Mouse (Mus musculus) liver, embryonic 12.5 days (tissue): ENCODE data around the gene Olfr545. TPM values are rescaled to one million over a fixed set of nuclear protein-coding genes. Genes with fewer than 3 reads are reported as not detected.

Source experiments
- polyA plus RNA-seq: library from polyadenylated mRNA; unstranded; fragments of >200 nt; fragmentation: Nextera tagmentation; extraction: Ambion mirVana; gene quantifications from 2 replicates; pipeline ENCODE4 v1.2.1, GENCODE M21; 2016

Gene Olfr545
- polyA plus RNA-seq, 1 experiment from 2014 or later, result not detected

Other genes starting within 250 kb of the Olfr545 start
- 61.3 and 63.3 TPM in 2 replicates for gene Rhog, start 243.5 kb downstream of the Olfr545 start, polyA plus RNA-seq
- 19.5 and 19.9 TPM in 2 replicates for gene Stim1, start 231.8 kb downstream of the Olfr545 start, polyA plus RNA-seq
- gene Rrm1, start 57.9 kb downstream of the Olfr545 start, polyA plus RNA-seq, result 254 and 266 TPM in 2 replicates
- gene Olfr543, start 17.9 kb downstream of the Olfr545 start, polyA plus RNA-seq, result 0.33 and 0.41 TPM in 2 replicates
- 0.04 and 0.19 TPM in 2 replicates for gene Olfr544, start 11.3 kb downstream of the Olfr545 start, polyA plus RNA-seq
- gene Olfr547, start 35.2 kb upstream of the Olfr545 start, polyA plus RNA-seq, result not detected in 2 replicates
- not detected in 2 replicates for gene Olfr548-ps1, start 41.3 kb upstream of the Olfr545 start, polyA plus RNA-seq
- not detected in 2 replicates for gene Olfr549, start 50.3 kb upstream of the Olfr545 start, polyA plus RNA-seq
- gene Trim21, start 65.9 kb upstream of the Olfr545 start, polyA plus RNA-seq, result 0.49 and 0.62 TPM in 2 replicates
- gene Olfr550, start 71.9 kb upstream of the Olfr545 start, polyA plus RNA-seq, result not detected in 2 replicates
- gene Olfr551, start 92.3 kb upstream of the Olfr545 start, polyA plus RNA-seq, result not detected in 2 replicates
- not detected in 2 replicates for gene Olfr552, start 98.2 kb upstream of the Olfr545 start, polyA plus RNA-seq
- gene Olfr553, start 118.6 kb upstream of the Olfr545 start, polyA plus RNA-seq, result not detected in 2 replicates
- gene Olfr554, start 138.9 kb upstream of the Olfr545 start, polyA plus RNA-seq, result not detected in 2 replicates
- not detected in 2 replicates for gene Olfr555, start 159.2 kb upstream of the Olfr545 start, polyA plus RNA-seq
- not detected in 2 replicates for gene Olfr556, start 165.3 kb upstream of the Olfr545 start, polyA plus RNA-seq
- 2.2 and 2.7 TPM in 2 replicates for gene Trim68, start 187.8 kb upstream of the Olfr545 start, polyA plus RNA-seq
- gene Olfr557, start 196.3 kb upstream of the Olfr545 start, polyA plus RNA-seq, result not detected in 2 replicates
- not detected in 2 replicates for gene Olfr558, start 202.6 kb upstream of the Olfr545 start, polyA plus RNA-seq
- not detected in 2 replicates for gene Olfr33, start 219.5 kb upstream of the Olfr545 start, polyA plus RNA-seq
- not detected in 2 replicates for gene Olfr559, start 227.9 kb upstream of the Olfr545 start, polyA plus RNA-seq